Mouse (Mus musculus): Measurements from ENCODE around the gene Naga.

The Naga gene

GRCm38 (mm10) chr15:82338593-82339112, at the start of gene Naga, which contains the start of the genes Pheta2 and Smdt1:
Gene Naga, minus strand, starts transcription at chr15:82338925.
Gene Pheta2, plus strand, starts transcription at chr15:82338942.
Gene Smdt1, plus strand, starts transcription at chr15:82338959.
- H3K36me3 ChIP-seq (ENCODE audit: control insufficient read depth, insufficient read depth, low read length, poor library complexity, severe bottlenecking) = no peaks in the 10 kb centered on the region; the same call in 1 of the 2 replicates
- no peaks in the 10 kb centered on the region; the same call in 1 of the 2 replicates for H3K27me3 ChIP-seq (ENCODE audit: control insufficient read depth, insufficient read depth, low read length, poor library complexity, severe bottlenecking)
- DNase-seq (ENCODE audit: low read depth, low spot score) = peak; percentile 94

- no peaks in the 10 kb centered on the region for H3K36me3 ChIP-seq (ENCODE audit: control insufficient read depth, insufficient read depth, low read length, poor library complexity, severe bottlenecking)
- no peak for DNase-seq (ENCODE audit: low read depth, low spot score)
Measured at GRCm38 (mm10) chr15:82385729-82386128, 47.0 kb upstream of the Naga start.

GRCm38 (mm10) chr15:82382441-82382840, 43.7 kb upstream of the Naga start:
- Histone ChIP-seq H3K36me3 (ENCODE audit: control insufficient read depth, insufficient read depth, low read length, poor library complexity, severe bottlenecking) (no peaks in the 10 kb centered on the region), H3K27me3 (ENCODE audit: control insufficient read depth, insufficient read depth, low read length, poor library complexity, severe bottlenecking) (no peaks in the 10 kb centered on the region; the same call in 1 of the 2 replicates)
- DNase-seq (ENCODE audit: low read depth, low spot score) = no peak

More at GRCm38 (mm10) chr15:82385729-82386128, 47.0 kb upstream of the Naga start:
- no peaks in the 10 kb centered on the region for H3K27me3 ChIP-seq (ENCODE audit: control insufficient read depth, insufficient read depth, low read length, poor library complexity, severe bottlenecking)

- Histone ChIP-seq H3K27me3 (ENCODE audit: control insufficient read depth, insufficient read depth, low read length, poor library complexity, severe bottlenecking) (no peaks in the 10 kb centered on the region; the same call in 1 of the 2 replicates), H3K36me3 (ENCODE audit: control insufficient read depth, insufficient read depth, low read length, poor library complexity, severe bottlenecking) (no peaks in the 10 kb centered on the region)
- no peak for DNase-seq (ENCODE audit: low read depth, low spot score)
Measured at GRCm38 (mm10) chr15:82380714-82381062, 42.0 kb upstream of the Naga start.

- peak; percentile 52 for DNase-seq (ENCODE audit: low read depth, low spot score)
- Histone ChIP-seq H3K27me3 (ENCODE audit: control insufficient read depth, insufficient read depth, low read length, poor library complexity, severe bottlenecking) (no peaks in the 10 kb centered on the region; the same call in 1 of the 2 replicates), H3K36me3 (ENCODE audit: control insufficient read depth, insufficient read depth, low read length, poor library complexity, severe bottlenecking) (no peaks in the 10 kb centered on the region)
Measured at GRCm38 (mm10) chr15:82379871-82380713, 41.4 kb upstream of the Naga start, which contains the start of gene Cyp2d22. Gene Cyp2d22, minus strand, starts transcription at chr15:82380260.

GRCm38 (mm10) chr15:82379511-82379870, 40.8 kb upstream of the Naga start:
- Histone ChIP-seq H3K27me3 (ENCODE audit: control insufficient read depth, insufficient read depth, low read length, poor library complexity, severe bottlenecking) (no peaks in the 10 kb centered on the region; the same call in 1 of the 2 replicates), H3K36me3 (ENCODE audit: control insufficient read depth, insufficient read depth, low read length, poor library complexity, severe bottlenecking) (no peaks in the 10 kb centered on the region)
- no peak for DNase-seq (ENCODE audit: low read depth, low spot score)

DNA sequence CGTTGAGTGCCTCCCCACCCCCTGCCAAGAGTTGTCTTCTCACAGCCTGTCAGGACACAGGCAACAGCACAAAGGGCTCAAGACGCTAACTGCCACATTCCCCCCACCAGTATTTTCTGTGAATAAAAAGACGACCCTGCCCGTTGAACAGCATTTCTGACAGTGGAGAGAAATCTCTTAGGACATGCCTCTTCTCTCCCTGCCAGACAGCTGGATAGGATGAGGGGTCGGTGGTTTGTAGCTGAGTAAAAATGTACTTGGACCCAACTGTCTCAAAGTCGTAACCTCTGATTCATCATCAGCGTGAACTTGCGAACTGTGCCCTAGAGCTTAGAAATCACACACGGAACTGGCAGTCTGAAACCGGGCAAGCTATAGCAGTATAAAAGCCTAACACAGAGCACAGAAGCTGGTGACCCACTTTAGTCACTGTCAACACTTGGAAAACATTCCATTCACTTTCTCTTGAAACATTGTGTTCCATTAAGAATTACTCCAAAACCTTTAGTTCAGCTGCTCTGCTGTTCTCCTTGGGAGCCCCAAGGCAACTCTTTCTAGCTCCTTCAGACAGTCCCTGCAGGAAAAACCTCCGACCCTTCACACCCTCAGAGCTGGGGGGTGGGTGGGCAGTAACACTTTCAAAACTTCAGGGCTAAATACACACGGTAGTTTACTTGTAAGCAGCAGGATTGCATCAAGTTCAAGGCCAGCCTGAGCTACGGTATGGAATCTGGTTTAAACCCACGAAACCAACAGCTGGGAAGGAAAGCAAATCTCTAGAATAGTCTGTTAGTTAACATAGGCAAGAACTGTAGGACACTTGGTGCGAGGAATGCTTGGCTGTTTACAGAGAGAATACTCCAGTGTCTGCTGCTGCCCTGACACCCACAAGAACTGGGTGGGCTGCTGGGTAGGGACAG, 39.8 kb upstream of the Naga start:
- no peaks in the 10 kb centered on the region; the same call in 1 of the 2 replicates for H3K27me3 ChIP-seq (ENCODE audit: control insufficient read depth, insufficient read depth, low read length, poor library complexity, severe bottlenecking)
- H3K36me3 ChIP-seq (ENCODE audit: control insufficient read depth, insufficient read depth, low read length, poor library complexity, severe bottlenecking) = no peaks in the 10 kb centered on the region
- no peak for DNase-seq (ENCODE audit: low read depth, low spot score)

DNA sequence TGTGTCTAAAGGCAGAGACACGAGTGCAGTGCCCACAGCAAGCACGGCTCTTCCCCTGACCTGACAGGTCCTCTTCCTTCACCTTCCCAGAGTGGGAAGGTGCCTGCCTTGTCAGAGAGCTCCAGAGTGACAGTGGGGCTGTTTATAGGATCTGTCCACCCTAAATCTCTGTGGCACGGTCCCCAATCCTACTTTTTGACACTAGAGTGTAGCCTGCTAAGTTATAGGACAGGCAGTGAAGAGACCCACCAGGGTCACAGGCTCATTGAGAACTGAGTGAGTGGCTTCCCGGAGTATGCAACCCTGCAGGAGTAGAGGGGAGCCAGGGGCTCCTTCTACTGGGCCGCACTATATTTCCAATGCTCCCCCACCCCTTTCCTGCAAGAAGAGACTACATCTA, 39.0 kb upstream of the Naga start:
- Histone ChIP-seq H3K36me3 (ENCODE audit: control insufficient read depth, insufficient read depth, low read length, poor library complexity, severe bottlenecking) (no peaks in the 10 kb centered on the region), H3K27me3 (ENCODE audit: control insufficient read depth, insufficient read depth, low read length, poor library complexity, severe bottlenecking) (no peaks in the 10 kb centered on the region; the same call in 1 of the 2 replicates)
- DNase-seq (ENCODE audit: low read depth, low spot score) = no peak

DNA sequence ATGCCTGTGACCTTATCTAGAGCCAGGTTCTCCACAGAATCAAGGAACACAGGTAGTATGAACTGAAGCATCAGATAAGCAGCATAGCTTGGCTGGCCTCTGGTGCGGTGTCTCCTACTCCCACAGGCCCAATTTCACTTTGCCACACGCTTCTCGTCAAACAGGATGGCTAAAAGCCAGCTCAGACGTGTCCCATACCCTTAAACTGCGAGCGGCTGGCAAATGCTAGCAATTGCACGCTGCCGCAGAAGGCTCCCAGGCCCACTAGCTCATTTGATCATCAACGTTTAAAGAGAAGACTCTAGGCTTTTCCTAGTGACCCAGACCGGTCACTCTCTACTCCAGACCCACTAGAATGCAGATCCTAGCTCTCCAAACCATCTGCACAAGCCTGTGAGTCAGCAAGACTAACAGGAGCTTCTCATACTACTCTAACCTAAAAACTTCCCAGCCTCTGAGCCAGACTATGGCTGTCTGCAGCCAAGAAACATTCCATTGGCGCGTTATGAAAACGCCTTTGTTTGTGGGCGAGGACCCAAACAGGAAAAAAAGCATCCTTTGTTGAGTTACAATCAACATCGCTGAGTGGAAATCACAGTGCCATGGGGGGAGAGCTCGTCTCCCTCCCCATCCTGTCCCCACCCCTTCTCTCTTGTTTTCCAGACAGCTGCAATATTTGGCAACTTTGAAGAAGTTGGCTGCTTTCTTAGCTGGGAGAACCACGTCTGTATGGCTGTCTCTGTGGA, 37.8 kb upstream of the Naga start:
- Histone ChIP-seq H3K27me3 (ENCODE audit: control insufficient read depth, insufficient read depth, low read length, poor library complexity, severe bottlenecking) (no peaks in the 10 kb centered on the region; the same call in 1 of the 2 replicates), H3K36me3 (ENCODE audit: control insufficient read depth, insufficient read depth, low read length, poor library complexity, severe bottlenecking) (no peaks in the 10 kb centered on the region)
- no peak for DNase-seq (ENCODE audit: low read depth, low spot score)

DNA sequence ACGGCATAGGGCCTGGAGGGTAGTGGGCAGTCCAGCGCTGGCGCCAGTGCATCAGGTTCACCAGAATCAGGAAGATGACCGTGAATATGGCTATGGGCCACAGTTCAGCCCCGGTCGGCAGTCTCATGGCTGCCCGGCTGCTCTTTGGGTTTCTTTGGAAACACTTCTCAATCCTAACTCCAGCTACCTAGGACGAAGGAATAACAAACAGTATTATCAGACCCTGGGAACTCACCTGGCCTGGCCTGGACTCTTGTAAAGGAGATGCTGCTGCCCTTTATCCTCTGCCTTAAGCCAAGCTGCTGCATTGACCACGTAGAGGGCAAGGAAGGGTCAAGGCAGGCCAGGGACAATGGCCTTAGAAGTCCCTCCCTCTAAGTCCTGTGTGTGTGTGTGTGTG, 37.1 kb upstream of the Naga start:
- H3K27me3 ChIP-seq (ENCODE audit: control insufficient read depth, insufficient read depth, low read length, poor library complexity, severe bottlenecking) = no peaks in the 10 kb centered on the region; the same call in 1 of the 2 replicates
- no peaks in the 10 kb centered on the region for H3K36me3 ChIP-seq (ENCODE audit: control insufficient read depth, insufficient read depth, low read length, poor library complexity, severe bottlenecking)
- no peak for DNase-seq (ENCODE audit: low read depth, low spot score)

DNA sequence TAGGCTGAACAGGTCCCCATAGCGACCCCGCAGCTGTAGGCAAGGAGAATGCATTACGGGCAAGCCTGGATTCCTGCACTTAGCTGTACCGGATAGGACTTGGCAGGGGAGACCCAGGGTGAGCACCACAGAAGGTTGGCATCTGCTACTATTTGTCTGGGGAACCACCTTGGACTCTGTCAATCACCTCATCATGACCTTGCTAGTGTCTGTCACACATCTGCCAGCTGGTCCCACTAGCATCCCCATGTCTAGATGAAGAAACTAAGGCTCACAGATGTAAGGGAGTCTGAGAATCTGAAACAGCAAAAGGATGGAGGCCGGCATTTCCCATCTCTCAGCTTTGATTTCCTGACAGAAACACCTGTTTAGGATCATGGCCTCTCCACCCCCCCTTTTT, 35.7 kb upstream of the Naga start:
- no peaks in the 10 kb centered on the region for H3K27me3 ChIP-seq (ENCODE audit: control insufficient read depth, insufficient read depth, low read length, poor library complexity, severe bottlenecking)
- DNase-seq (ENCODE audit: low read depth, low spot score) = no peak
- no peaks in the 10 kb centered on the region for H3K36me3 ChIP-seq (ENCODE audit: control insufficient read depth, insufficient read depth, low read length, poor library complexity, severe bottlenecking)

GRCm38 (mm10) chr15:82372991-82373390, 34.3 kb upstream of the Naga start:
- no peaks in the 10 kb centered on the region for H3K27me3 ChIP-seq (ENCODE audit: control insufficient read depth, insufficient read depth, low read length, poor library complexity, severe bottlenecking)
- no peak for DNase-seq (ENCODE audit: low read depth, low spot score)
- no peaks in the 10 kb centered on the region for H3K36me3 ChIP-seq (ENCODE audit: control insufficient read depth, insufficient read depth, low read length, poor library complexity, severe bottlenecking)

DNA sequence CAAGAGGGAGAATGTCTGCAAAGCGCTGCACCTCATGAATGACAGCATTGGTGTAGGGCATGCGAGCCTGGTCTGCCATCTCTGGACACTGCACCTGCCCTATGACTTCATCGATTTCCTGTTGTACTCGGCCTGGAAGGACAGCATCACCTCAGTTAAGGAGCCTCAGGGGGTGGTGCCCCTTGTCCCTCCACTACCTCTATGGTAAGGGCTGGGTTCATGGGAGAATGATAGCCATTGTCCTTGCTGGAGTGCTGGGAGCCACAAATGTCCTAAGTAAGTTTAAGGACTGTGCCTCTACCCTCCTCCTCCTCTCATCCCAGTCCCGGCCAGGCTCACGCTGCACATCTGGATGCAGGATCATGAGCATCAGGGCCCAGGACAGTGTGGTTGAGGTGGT, 33.7 kb upstream of the Naga start:
- no peaks in the 10 kb centered on the region for H3K27me3 ChIP-seq (ENCODE audit: control insufficient read depth, insufficient read depth, low read length, poor library complexity, severe bottlenecking)
- no peak for DNase-seq (ENCODE audit: low read depth, low spot score)

DNA sequence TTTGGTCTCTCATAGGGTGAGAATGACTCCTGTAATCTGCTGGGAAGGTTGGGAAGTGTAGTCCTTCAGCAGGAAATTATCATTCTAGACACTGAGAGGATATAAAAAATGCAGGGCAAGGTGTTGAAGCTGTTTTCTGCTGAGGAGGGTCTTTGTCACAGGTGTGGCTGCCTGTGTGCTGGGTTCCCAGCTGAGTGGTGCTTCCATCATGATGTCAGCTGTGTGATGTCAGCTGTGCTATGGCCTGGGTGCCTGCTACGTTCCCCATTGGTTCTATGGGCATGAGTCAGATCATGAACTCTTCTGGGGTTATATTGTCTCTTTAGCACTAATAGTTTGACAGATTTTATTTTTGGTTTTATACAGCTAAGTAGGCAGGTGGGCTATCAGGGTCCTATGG, 30.1 kb upstream of the Naga start:
- no peak for DNase-seq (ENCODE audit: low read depth, low spot score)
- no peaks in the 10 kb centered on the region for H3K36me3 ChIP-seq (ENCODE audit: control insufficient read depth, insufficient read depth, low read length, poor library complexity, severe bottlenecking)
- no peaks in the 10 kb centered on the region for H3K27me3 ChIP-seq (ENCODE audit: control insufficient read depth, insufficient read depth, low read length, poor library complexity, severe bottlenecking)

More for the DNA sequence above, 33.7 kb upstream of the Naga start:
- H3K36me3 ChIP-seq (ENCODE audit: control insufficient read depth, insufficient read depth, low read length, poor library complexity, severe bottlenecking) = no peaks in the 10 kb centered on the region
